Mouse (Mus musculus): ENCODE measurements around the gene Tamm41. TPM values are rescaled to one million over a fixed set of nuclear protein-coding genes. Genes with fewer than 3 reads are reported as not detected.

Gene Tamm41
- polyA plus RNA-seq, 1 experiment = 15.5 TPM

DNA sequence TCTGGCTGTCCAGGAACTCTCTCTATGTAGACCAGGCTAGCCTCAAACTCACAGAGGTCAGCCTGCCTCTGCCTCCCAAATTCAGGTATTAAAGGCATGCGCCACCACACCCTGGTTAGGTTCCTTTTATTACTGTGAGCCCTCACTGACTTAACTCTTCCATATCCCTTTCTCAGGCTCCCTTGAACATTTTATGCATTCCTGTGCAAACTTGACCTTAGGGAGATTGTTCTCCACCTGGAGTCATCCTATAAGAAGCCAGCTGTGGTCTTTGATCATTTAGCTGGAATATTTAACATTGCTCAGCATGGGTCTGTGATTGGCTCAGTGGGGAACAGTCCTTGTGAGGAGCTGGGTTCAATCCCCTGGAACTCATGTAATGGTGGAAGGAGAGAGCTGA lies 63.3 kb downstream of the Tamm41 start:
- DNase-seq (ENCODE audit: low spot score) = no peak

DNA sequence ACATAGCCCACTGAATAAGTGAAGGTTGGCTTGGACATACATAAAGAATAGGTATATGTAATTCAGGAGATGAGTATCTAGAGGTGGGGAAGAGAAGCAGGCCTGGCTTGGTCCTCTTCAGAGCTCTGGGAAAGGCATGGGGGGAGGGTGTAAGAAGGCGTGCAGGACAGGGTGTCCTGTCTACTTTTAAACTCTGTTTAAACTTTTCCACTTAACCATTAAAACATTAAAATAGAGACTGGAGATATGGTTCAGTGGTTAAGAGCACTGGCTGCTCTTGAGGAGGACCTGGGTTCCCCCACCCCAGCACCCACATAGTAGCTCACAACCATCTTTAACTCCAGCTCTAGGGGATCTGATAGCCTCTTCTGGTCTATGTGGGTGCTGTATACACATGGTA lies 64.7 kb downstream of the Tamm41 start:
- DNase-seq (ENCODE audit: low spot score) = no peak

DNA sequence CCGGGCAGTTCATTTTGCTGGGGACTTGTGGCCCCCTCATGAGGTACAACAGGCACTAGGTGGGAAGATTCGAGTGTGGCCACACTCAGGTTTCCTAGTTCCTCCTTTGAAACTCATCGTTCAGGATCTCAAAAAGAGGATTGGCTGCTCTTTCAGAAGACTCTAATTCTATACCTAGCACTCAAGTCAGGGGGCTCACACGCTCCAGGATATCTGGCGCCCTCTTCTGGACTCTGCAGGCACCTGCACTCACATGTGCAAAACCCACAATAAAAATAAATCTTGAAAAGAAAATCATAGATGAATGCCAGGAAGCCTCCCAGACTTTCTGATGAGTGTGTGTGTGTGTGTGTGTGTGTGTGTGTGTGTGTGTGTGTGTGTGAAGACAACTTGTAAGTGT lies 66.8 kb downstream of the Tamm41 start:
- DNase-seq (ENCODE audit: low spot score) = no peak

DNA sequence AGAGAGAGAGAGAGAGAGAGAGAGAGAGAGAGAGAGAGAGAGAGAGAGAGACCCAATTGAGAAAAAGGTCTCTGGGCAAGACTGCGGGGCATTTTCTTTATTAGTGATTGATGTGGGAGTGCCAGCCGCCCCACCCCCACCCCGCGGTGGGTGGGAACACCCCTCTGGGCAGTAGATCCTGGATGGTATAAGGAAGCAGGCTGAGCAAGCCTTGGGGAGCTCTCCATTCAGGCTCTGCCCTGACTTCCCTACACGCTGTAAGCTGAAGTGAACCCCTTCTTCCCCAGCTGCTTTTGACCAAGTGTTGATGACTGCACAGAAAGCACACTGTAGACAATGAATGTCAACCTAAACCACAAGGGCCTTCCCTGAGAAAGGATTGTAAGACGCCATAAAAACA lies 67.3 kb downstream of the Tamm41 start:
- no peak for DNase-seq (ENCODE audit: low spot score)

DNA sequence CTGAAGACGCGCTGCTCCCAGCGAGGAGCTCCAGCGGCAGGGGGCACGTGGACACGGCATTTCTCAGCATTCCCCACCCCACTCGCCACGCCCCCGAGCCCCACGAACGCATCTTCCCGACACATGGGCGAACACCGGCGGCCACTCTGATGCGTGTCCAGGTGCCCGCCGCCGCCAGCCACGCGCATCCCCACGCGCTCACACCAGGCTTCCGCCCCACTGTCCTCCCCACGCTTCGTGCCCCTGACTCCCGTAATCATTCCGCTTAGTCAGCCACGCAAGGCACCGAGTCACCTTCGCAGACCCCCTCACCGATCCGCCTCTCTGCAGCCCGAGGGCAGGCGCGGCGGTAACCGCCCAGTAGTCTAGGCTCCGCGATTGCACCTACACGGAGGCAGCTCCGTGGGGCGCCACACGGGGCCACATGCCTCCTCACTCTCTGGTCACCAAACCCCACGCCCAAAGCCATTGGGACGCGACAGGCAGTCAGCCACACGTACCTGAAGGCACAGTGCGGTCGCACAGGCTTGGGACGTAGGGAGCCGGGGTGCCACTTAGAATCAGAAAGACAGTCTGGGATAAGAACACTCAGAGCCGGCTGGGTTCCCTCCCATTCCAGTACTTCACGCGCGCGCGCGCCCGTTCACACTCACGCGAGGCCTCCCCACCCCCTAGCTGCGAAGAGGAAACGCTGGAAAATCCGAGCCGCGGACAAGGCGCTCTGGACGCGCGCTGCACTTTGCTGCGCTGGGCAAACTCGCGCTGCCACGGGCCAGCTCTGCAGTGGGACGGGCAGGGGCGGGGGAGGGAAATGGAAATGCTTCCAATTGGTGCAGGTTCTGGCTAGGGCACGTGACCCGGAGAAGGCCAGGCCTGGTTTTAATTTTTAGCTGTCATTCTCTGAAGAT lies 68.2 kb downstream of the Tamm41 start, which contains the start of gene Vgll4:
Gene Vgll4, minus strand, starts transcription at position 782 of the 908 bp plus-strand sequence.
- DNase-seq (ENCODE audit: low spot score) = peak; percentile 62

DNA sequence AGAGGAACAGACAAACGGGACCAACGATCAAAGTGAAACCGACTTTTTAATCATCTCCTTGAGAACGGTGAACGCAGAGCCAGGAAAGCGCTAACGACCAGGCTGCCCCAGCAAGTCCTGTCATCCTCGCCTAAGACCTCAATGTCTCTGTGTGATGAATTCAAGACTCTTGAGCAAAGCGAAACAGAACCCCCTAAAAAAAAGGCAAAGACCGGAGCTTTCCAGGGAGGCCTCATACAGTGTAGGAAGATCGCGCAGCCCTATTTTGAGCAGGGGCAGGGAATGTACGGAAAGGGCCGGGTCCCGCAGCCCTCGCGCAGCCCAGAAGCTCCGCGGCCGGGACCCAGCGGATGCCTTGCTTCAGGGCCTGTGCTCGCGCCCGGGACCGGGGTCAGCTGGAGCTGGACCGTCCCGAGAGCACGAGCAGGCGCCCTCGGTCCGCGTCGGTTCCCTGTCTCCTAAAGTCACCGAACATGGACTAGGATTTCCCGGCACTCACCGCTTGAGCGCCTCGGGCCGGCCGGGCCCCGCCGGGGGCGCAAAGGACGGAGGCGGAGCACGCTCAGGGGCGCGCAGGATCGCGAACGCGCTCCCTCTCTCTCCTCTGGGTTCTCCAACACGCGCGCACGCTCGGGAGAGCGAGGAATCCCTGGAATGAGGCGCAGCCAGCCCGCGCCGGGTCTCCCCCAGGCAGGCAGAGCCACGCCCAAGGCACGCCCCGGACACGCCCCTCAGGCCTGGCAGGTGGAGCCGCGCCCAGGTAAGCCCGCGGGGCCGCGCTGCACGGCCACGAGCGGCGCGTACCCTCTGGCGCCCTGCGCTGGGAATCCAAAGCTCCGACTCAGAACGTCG lies 69.1 kb downstream of the Tamm41 start:
- DNase-seq (ENCODE audit: low spot score) = peak; percentile 86

DNA sequence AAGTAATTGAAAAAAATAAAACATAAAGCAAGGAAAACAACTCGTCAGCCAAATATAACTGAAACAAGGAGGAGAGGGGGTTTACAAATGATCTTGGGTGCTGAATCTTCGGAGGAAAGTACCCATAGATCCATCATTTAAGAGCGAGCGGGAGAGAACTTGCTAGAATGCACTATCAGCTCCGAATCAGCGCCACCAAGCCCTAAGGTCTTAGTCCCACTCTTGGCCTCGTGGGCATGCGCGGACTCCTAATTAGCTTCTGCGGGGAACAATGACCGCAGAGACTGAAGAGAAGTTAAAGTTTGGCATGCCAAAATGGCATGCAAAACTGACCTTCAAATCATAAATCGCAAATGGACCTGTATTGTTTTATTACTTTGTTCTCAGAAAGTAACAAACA lies 70.1 kb downstream of the Tamm41 start:
- DNase-seq (ENCODE audit: low spot score) = no peak

DNA sequence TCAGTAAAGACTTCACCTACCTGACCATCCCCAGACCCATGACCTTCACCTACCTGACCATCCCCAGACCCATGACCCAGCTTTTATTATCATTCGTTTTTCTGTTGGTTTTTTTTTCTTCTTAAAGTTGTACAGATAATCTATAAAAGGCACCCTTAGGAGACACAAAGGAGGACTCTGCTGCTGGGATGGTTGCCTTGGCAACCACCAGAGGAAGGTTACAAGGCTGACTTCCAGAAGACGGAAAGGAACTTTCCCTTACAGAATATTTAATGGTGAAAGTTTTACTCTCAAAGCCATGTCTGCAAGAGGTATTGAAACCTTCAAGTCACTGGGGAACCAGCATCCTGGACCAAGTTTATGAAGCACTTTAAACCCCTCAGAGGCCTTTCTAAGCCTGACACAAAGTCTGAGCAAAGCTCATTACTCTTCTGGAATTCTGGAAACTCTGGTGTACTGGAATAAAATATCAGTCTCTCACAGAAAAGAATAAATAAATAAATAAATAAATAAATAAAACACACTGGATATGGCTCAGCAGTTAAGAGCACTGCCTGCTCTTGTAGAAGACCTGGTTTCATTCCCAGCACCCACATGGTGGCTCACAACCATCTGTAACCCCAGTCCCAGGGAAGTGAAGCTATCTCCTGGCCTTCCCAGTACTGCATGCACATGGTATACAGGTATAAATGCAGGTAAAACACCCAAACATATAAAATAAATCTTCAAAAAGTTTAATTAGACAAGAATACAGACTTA lies 71.1 kb downstream of the Tamm41 start:
- no peak for DNase-seq (ENCODE audit: low spot score)

DNA sequence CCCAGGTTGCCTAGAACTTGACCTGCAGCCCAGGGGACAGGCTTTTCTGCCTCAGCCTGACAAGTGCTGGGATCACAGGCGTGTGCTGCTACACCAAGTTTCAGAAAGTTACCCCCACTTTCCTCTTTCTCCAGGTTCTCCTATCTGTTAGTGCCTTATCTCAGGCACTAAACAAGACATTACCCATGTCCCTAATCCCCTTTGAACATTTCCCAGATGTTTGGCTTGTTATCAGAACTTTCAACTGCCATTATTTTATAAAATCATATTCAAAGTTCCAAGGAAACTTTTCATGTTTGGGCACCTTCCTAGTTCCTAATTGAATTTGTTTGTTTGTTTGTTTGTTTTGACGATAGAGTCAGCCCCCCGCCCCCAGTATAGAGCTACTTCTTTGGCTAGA lies 71.9 kb downstream of the Tamm41 start:
- DNase-seq (ENCODE audit: low spot score) = no peak

DNA sequence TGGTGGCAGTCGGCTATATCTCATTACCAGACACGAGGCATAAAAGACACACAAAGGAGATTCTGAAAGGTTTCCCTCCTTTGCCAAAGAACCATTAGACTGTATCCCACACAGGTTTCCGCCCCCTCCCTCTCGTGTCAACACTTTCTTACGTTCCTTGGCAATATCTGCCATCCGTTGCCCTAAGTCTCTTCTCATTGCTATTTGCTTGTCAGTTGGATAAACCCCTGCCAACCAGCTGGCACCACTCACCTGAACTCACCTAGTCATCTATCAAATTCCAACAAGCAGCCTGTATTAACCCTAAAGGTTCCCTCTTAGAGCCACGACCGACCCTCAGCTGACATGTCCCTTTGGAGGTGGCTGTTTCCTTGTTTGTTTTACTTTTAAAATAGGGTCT lies 72.3 kb downstream of the Tamm41 start:
- no peak for DNase-seq (ENCODE audit: low spot score)

DNA sequence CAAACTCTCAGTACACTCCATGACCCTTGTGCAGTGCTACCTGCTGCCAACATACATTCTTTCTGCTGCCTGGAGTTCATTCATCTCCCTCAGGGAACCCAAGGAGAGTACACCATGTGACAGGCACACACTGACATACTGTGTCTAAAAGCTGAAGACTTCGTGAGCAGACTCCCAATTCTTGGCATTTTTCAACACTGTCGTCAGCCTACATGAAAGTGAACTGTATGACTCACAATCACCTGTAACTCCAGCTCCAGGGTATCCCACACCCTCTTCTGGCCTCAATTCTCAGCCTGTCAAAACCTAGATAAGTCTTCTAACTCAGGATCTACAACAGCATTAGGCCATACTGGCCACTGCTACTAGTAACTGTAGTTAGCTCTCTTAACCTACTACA lies 73.4 kb downstream of the Tamm41 start:
- no peak for DNase-seq (ENCODE audit: low spot score)

DNA sequence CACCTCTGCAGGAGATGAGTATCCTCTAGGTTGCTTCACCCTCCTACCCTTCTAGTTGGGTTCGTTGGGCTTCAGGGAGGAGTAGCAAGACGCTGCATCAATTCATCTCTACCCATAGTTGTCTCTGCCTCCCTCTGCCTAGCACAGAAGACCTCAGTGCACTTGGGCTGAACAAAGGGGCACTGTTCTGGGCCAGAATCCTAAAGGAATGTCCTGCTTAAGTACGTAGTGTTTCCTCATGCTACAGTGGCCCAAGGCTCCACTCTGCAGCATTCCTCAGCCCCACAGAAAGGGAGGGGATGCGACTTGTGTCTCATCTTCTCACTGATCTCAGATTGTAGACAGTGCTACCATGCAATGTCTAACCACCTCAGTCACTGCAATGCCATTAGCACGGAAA lies 74.0 kb downstream of the Tamm41 start:
- DNase-seq (ENCODE audit: low spot score) = no peak

DNA sequence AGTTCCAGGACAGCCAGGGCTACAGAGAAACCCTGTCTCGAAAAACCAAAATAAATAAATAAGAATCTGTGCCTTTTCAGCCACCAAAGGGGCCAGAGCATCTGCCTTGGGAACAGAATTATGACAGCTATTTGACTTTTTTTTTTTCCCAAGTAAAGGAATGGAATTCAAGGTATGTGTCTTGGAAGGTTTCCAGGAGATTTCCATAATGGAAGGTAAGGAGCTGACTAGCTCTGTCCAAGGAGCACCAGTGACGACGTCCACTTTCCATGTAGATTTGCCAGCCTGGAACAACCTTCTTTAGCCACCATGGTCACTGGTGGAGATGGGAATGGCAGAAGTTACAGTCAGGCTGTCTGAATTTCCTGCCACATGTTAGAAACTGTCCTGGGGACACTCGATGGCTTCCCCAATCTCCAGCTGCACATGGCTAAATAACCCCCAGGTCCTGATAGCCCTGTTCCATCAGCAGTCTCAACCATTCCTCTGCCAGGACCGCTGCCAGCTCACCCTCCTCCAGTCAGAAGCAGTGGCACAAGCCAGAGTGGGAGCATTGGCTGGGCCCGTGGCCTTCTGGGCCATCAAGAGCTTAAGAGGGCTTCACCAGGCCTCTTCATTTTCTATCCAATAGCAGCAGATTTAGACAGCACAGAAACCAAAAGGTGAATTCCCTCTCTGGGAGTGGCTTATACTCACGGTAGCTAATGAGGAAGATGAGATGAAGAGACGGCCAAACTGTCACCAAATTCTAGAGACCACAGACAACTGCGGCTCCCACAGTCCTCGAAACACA lies 76.2 kb downstream of the Tamm41 start:
- no peak for DNase-seq (ENCODE audit: low spot score)

DNA sequence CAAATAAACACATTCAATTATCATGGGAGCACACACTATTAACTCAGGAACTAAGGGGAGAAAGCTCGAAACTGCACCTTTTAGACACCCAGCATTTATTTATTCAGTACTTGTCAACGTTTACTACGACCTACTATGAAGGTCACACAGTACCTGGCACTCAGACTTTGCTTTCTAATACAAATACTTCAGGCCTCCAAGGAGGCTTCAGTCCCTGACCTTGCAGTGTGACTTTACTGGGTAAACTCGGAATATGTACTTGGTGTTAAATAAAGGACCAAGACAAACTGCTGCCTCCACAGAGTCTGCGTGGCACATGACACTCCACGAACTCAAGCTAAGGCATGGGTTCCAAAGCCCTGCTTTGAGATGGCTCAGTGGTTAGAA lies 78.7 kb downstream of the Tamm41 start:
- DNase-seq (ENCODE audit: low spot score) = no peak

DNA sequence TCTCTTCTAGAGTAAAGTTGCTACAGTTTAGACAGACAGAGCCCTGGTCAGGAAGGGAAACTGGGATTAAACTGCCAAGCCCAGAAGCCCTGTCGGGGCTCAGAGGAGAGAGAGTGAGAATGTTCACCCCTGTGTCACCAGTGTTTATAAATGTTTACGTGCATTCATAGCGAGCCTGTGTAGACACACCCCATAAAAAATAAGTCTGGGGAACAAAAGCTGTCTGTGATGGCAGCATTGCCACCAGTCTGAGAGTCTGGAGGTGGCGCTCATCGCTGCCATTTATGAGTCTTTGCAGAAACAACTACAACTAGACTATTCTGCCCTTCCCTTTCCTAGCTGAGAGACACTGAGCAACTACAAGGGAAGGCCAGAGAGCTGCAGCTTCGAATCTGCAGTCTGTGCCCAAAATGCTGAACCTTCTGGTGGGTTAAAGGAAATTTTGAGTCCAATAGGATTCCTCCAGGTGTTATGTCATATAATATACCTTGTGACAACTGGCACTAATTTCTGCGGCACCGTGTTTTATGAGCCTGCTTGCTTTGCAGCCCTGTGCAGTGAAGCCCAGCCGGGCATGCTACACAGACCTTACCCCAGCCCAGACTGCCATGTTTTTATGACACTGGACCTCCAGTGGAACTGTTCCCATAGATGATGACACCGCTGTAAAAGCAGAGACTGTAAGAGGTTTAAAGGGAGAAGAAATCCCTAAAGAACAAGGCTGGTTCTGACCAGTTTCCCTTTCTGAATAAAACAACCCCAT lies 79.2 kb downstream of the Tamm41 start:
- DNase-seq (ENCODE audit: low spot score) = no peak

DNA sequence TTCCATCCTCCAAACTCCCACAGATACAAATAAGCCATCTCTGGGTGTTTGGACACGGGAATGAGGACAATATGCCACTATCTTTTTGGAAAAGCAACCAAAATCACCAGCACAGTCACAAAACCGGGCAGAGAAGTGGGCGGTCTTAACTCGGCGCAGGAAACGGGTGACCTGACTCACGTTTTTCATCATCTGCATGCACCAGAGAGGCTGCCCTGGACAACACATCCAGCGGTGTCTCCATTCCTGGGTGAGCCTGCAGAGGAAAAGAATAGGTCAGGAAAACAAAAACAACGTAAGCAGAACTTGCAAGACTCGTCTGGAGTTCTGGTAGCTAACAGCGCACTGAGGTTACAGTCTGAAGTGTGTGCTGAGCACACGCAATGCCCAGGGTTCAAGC lies 79.9 kb downstream of the Tamm41 start:
- DNase-seq (ENCODE audit: low spot score) = no peak

DNA sequence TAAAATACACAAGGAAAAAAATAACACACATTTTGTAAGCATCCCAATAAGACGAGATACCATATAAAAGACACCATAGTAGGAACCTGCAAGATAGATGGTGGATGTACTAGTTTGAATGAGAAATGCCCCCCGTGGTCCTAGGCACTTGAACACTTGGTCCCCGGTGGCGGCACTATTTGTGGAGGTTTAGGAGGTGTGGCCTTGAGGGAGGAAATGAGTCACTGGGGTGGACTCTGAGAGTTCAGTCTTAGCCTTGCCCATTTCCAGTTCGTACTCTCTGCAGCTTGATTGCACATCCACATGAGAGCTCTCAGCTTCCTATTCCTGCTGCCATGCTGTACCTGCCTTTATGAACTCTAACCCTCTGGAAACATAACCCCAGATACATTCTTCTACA lies 83.2 kb downstream of the Tamm41 start:
- no peak for DNase-seq (ENCODE audit: low spot score)
